Mouse (Mus musculus) left cerebral cortex, postnatal 14 days (tissue): ENCODE results near the gene Rho. TPM values are rescaled to one million over a fixed set of nuclear protein-coding genes. Genes with fewer than 3 reads are reported as not detected.

ENCODE experiments used
- DNase-seq, 2 experiments: peaks; one replicate each; pipeline ENCODE4 v3.0.0; 2021 to 2022; ENCODE audit warnings: low spot score in 2 of 2, mixed read lengths in 1 of 2
- intact Hi-C: fragments of 180-260 bp; cut with DNase I; formaldehyde crosslinking; loops from one replicate; pipeline ENCODE4 v1.15.1; 2025
- long read RNA-seq, 2 experiments: library from polyadenylated mRNA; stranded (forward); transcript quantifications; one replicate each; pipeline ENCODE4 v2.0.0; 2021
- total RNA-seq, 2 experiments: library from RNA; stranded (reverse); gene quantifications; 2 replicates each; pipeline ENCODE4 v1.2.3; 2021

Gene Rho
- under 1 TPM; 0.25 to 0.64 TPM for total RNA-seq
- long read RNA-seq, experiment 1 = 0 reads
- long read RNA-seq, experiment 2, full-length matches to known transcripts = 1 of 1 reads
- long read RNA-seq, experiment 2, partial matches to known transcripts = 0 of 1 reads
- long read RNA-seq, experiment 2, other reads (novel, unspliced or antisense) = 0 of 1 reads

- intact Hi-C loops = no loop called here
- DNase-seq = no peak
These were observed at the start of gene Rho for GRCm38 (mm10) chr6:115931639-115932038. TSS of gene Rho (plus strand) at chr6:115931748.

- no peak for DNase-seq
- intact Hi-C loops = no loop called here
These were observed 47.5 kb upstream of the Rho start for GRCm38 (mm10) chr6:115884018-115884417.

- no peak for DNase-seq
- intact Hi-C loops = no loop called here
These were observed 44.7 kb upstream of the Rho start for GRCm38 (mm10) chr6:115886894-115887293.

GRCm38 (mm10) chr6:115888296-115888695 lies 43.3 kb upstream of the Rho start:
- DNase-seq = no peak
- intact Hi-C loops = no loop called here

- intact Hi-C loops = no loop called here
- DNase-seq = no peak
These were observed 40.9 kb upstream of the Rho start for GRCm38 (mm10) chr6:115890601-115891000.

- intact Hi-C loops = no loop called here
- peak; percentile 72 to 74 for DNase-seq
These were observed 40.5 kb upstream of the Rho start for GRCm38 (mm10) chr6:115891061-115891460.

GRCm38 (mm10) chr6:115891497-115892061 lies 40.0 kb upstream of the Rho start:
- DNase-seq = peak; percentile 91 to 96
- intact Hi-C loops = no loop called here

- DNase-seq = no peak
- intact Hi-C loops = no loop called here
These were observed 39.2 kb upstream of the Rho start for GRCm38 (mm10) chr6:115892363-115892762.

GRCm38 (mm10) chr6:115896346-115896745 lies 35.2 kb upstream of the Rho start:
- intact Hi-C loops = no loop called here
- no peak for DNase-seq

- intact Hi-C loops = no loop called here
- no peak for DNase-seq
These were observed 34.4 kb upstream of the Rho start for GRCm38 (mm10) chr6:115897117-115897516.

- intact Hi-C loops = no loop called here
- no peak for DNase-seq
These were observed 33.5 kb upstream of the Rho start for GRCm38 (mm10) chr6:115897926-115898520.

GRCm38 (mm10) chr6:115901062-115901461 lies 30.5 kb upstream of the Rho start:
- intact Hi-C loops = loop anchor here (5.0 kb wide), 2 partner anchors 96 to 226 kb away; partner anchors contain the start of gene Plxnd1
- DNase-seq = peak; percentile 88 to 89

- intact Hi-C loops = loop anchor here (5.0 kb wide), 2 partner anchors 96 to 226 kb away; partner anchors contain the start of gene Plxnd1
- DNase-seq = no peak
These were observed 30.0 kb upstream of the Rho start for GRCm38 (mm10) chr6:115901489-115901931.

- intact Hi-C loops = loop anchor here (5.0 kb wide), 2 partner anchors 95 to 225 kb away; partner anchors contain the start of gene Plxnd1
- no peak for DNase-seq
These were observed 29.0 kb upstream of the Rho start for GRCm38 (mm10) chr6:115902545-115902944.

- intact Hi-C loops = no loop called here
These were observed 26.0 kb upstream of the Rho start for GRCm38 (mm10) chr6:115905568-115905967.

GRCm38 (mm10) chr6:115906455-115906854 lies 25.1 kb upstream of the Rho start:
- intact Hi-C loops = no loop called here
- no peak for DNase-seq

More at GRCm38 (mm10) chr6:115905568-115905967, 26.0 kb upstream of the Rho start:
- DNase-seq = no peak

GRCm38 (mm10) chr6:115906871-115907270 lies 24.7 kb upstream of the Rho start:
- no peak for DNase-seq
- intact Hi-C loops = no loop called here

- no peak for DNase-seq
- intact Hi-C loops = no loop called here
These were observed 23.0 kb upstream of the Rho start for GRCm38 (mm10) chr6:115908421-115908982.

- intact Hi-C loops = no loop called here
- DNase-seq = no peak
These were observed 22.5 kb upstream of the Rho start for GRCm38 (mm10) chr6:115909052-115909451.

- no peak for DNase-seq
- intact Hi-C loops = no loop called here
These were observed 21.6 kb upstream of the Rho start for GRCm38 (mm10) chr6:115909940-115910339.
